In the genomic region with DNA sequence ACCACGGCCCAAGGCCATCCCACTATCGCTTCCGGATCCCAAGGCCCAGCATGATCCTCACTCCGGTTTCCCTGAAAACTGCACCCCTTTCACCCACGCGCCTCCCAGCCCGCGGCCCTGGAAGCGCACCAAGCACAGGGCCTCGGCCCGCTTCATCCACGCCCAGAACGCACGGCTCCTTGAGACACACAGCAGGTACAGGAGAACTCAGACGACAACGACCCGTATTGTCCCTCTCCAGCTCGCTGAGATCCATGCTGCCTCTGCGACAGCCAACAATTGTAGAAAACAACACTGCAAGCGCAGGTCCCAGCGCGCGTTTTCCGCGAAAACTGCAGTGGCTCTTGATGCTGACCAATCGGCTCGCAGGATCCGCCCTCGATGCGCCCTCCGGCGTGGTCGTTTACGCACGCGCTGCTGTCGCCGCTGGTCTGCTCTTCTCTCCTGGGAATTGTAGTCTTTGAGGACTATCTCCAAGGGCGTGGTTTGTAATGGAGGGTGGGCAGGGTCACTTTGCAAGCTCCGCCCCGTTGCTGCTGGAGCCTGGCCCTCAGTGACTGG, we compare ENCODE assay signal across 8 mouse cellular contexts. TPM values are rescaled to one million over a fixed set of nuclear protein-coding genes. Genes with fewer than 3 reads are reported as not detected.
DNase-seq lines count a peak whose midpoint lies in the region; ATAC-seq and TF ChIP-seq lines count a peak whose summit lies in the region.

No protein-coding gene starts in this region.

- H3K9me3 ChIP-seq in intestine, embryonic 15.5 days = no peaks in the 10 kb centered on the region
- H3K9me3 ChIP-seq in midbrain, embryonic 11.5 days (ENCODE audit: control insufficient read depth, low read length) = no peaks in the 10 kb centered on the region

- no peak; the same call in 1 of the 2 replicates for TF ChIP-seq POLR2A in spleen, adult 2 months (IDR thresholded peaks at IDR 0.05; ENCODE audit: low read depth, low read length)

- no peaks in the 10 kb centered on the region for H3K27me3 ChIP-seq in intestine, embryonic 15.5 days (replicated peaks)
- no peaks in the 10 kb centered on the region for H3K27me3 ChIP-seq in midbrain, embryonic 11.5 days (ENCODE audit: control insufficient read depth, insufficient read depth, low read length)
- no peaks in the 10 kb centered on the region for H3K27me3 ChIP-seq in spleen, adult 2 months (ENCODE audit: control insufficient read depth, insufficient read depth, low read length)

- H3K4me3 ChIP-seq in intestine, embryonic 15.5 days (replicated peaks) = peak overlapping the region; percentile 74
- peak overlapping the region; percentile 71 for H3K4me3 ChIP-seq in midbrain, embryonic 11.5 days (ENCODE audit: low read depth, low read length)
- peak overlapping the region; percentile 79 for H3K4me3 ChIP-seq in spleen, adult 2 months (ENCODE audit: extremely low read depth, insufficient read depth, insufficient read length)

- intact Hi-C loops in gastrocnemius, postnatal 36 days (cut with DNase I) = loop anchor here (5.0 kb wide), 1 partner anchor 36 kb away; no protein-coding TSS in a partner anchor
- intact Hi-C loops in left cerebral cortex, postnatal 4 days (cut with DNase I) = no loop called here

- peaks cover 22% of the 10 kb centered on the region for H3K4me1 ChIP-seq in intestine, embryonic 15.5 days (replicated peaks)
- H3K4me1 ChIP-seq in midbrain, embryonic 11.5 days (ENCODE audit: control insufficient read depth, insufficient read depth, low read length) = peaks cover 20% of the 10 kb centered on the region
- H3K4me1 ChIP-seq in spleen, adult 2 months (ENCODE audit: control insufficient read depth, insufficient read depth, insufficient read length) = peaks cover 23% of the 10 kb centered on the region; the same call in 1 of the 2 replicates

- H3K27ac ChIP-seq in intestine, embryonic 15.5 days = peak overlapping the region; percentile 83
- H3K27ac ChIP-seq in midbrain, embryonic 11.5 days (ENCODE audit: low read depth, low read length) = peak overlapping the region; percentile 25; the same call in 1 of the 2 replicates
- H3K27ac ChIP-seq in spleen, adult 2 months (ENCODE audit: insufficient read depth, low read length) = peak overlapping the region; percentile 34; the same call in 1 of the 2 replicates

- WGBS in intestine, embryonic 15.5 days = under 1% methylated on average over 41 of the region's 41 CpGs
- WGBS in midbrain, embryonic 11.5 days = under 1% methylated on average over 41 of the region's 41 CpGs
- WGBS in spleen, adult 2 months = under 1% methylated on average over 41 of the region's 41 CpGs

- H3K4me2 ChIP-seq in intestine, embryonic 15.5 days (replicated peaks) = peak overlapping the region; percentile 93
- peak overlapping the region; percentile 94 for H3K4me2 ChIP-seq in midbrain, embryonic 11.5 days

- DNase-seq in 3134 (ENCODE audit: extremely low read depth, insufficient read length, low spot score) = peak; percentile 99
- DNase-seq in adrenal gland, postnatal 10 days = peak; percentile 95
- DNase-seq in embryo, embryonic 9.5 days (ENCODE audit: extremely low spot score) = peak; percentile 94
- peak; percentile 85 to 90 for DNase-seq in gastrocnemius, postnatal 36 days
- DNase-seq in left cerebral cortex, postnatal 4 days = peak; percentile 95
- DNase-seq in midbrain, embryonic 11.5 days (ENCODE audit: low spot score, missing footprints) = peak; percentile 99
- DNase-seq in spleen, adult 2 months (ENCODE audit: low read depth in 1 of 2, low spot score in 2 of 2) = peak; percentile 89 to 90

- H3K9ac ChIP-seq in intestine, embryonic 15.5 days = peak overlapping the region; percentile 69
- peak overlapping the region; percentile 73 for H3K9ac ChIP-seq in midbrain, embryonic 11.5 days (ENCODE audit: low read length)

- peak; percentile 89 for ATAC-seq in intestine, embryonic 15.5 days
- peak; percentile 86 for ATAC-seq in midbrain, embryonic 11.5 days (ENCODE audit: low FRiP score)

- 0 out of 2 replicates have a peak, but pooled peaks cover 3% of the 10 kb centered on the region for H3K36me3 ChIP-seq in intestine, embryonic 15.5 days
- no peaks in the 10 kb centered on the region for H3K36me3 ChIP-seq in midbrain, embryonic 11.5 days (ENCODE audit: control insufficient read depth, insufficient read depth, low read length)
- peaks cover 2% of the 10 kb centered on the region; the same call in 1 of the 2 replicates for H3K36me3 ChIP-seq in spleen, adult 2 months (ENCODE audit: control insufficient read depth, insufficient read depth, low read length)

- TF ChIP-seq CTCF in spleen, adult 2 months (IDR thresholded peaks at IDR 0.05; ENCODE audit: extremely low read depth, insufficient read depth, insufficient read length, insufficient replicate concordance) = no peak

RNA-seq across cellular contexts. Expression of a gene that starts 3.4 kb away (rescaled TPM):
- 1 to 10 TPM in 1 of 2 experiments, not detected in 1; 1.1 TPM for total RNA-seq in adrenal gland, postnatal 10 days (2021)
- not detected for total RNA-seq in gastrocnemius, postnatal 36 days (2021)
- not detected in 2 replicates for polyA plus RNA-seq in intestine, embryonic 15.5 days (2015; fragmentation: Nextera tagmentation; extraction: Ambion mirVana)
- total RNA-seq in left cerebral cortex, postnatal 4 days (2021) = not detected
- not detected in 2 replicates for polyA plus RNA-seq in midbrain, embryonic 11.5 days (2014; fragmentation: Nextera tagmentation; extraction: Ambion mirVana)
- polyA plus RNA-seq in spleen, adult 2 months (2012; rRNA removed) = not detected in 2 replicates

RNA-seq across cellular contexts. Expression of a gene that starts 3.6 kb away (rescaled TPM):
- 100 to 1,000 TPM; 477 to 503 TPM for total RNA-seq in adrenal gland, postnatal 10 days (2021)
- 100 to 1,000 TPM; 180 to 196 TPM for total RNA-seq in gastrocnemius, postnatal 36 days (2021)
- polyA plus RNA-seq in intestine, embryonic 15.5 days (2015; fragmentation: Nextera tagmentation; extraction: Ambion mirVana) = 581 and 615 TPM in 2 replicates
- total RNA-seq in left cerebral cortex, postnatal 4 days (2021) = 100 to 1,000 TPM; 665 to 681 TPM
- polyA plus RNA-seq in midbrain, embryonic 11.5 days (2014; fragmentation: Nextera tagmentation; extraction: Ambion mirVana) = 1,298 and 1,349 TPM in 2 replicates
- polyA plus RNA-seq in spleen, adult 2 months (2012; rRNA removed) = 149 and 164 TPM in 2 replicates

RNA-seq across cellular contexts. Expression of a gene that starts 3.8 kb away (rescaled TPM):
- total RNA-seq in adrenal gland, postnatal 10 days (2021) = 10 to 100 TPM; 88.6 to 91.7 TPM
- total RNA-seq in gastrocnemius, postnatal 36 days (2021) = 10 to 100 TPM; 23.3 to 23.8 TPM
- 116 and 117 TPM in 2 replicates for polyA plus RNA-seq in intestine, embryonic 15.5 days (2015; fragmentation: Nextera tagmentation; extraction: Ambion mirVana)
- total RNA-seq in left cerebral cortex, postnatal 4 days (2021) = 10 to 100 TPM; 41.1 to 42.1 TPM
- 113 and 121 TPM in 2 replicates for polyA plus RNA-seq in midbrain, embryonic 11.5 days (2014; fragmentation: Nextera tagmentation; extraction: Ambion mirVana)
- polyA plus RNA-seq in spleen, adult 2 months (2012; rRNA removed) = 34.2 and 35.6 TPM in 2 replicates

RNA-seq across cellular contexts. Expression of a gene that starts 12.7 kb away (rescaled TPM):
- total RNA-seq in adrenal gland, postnatal 10 days (2021) = 100 to 1,000 TPM in 1 of 2 experiments, 10 to 100 TPM in 1; 28.7 to 134 TPM
- total RNA-seq in gastrocnemius, postnatal 36 days (2021) = 10 to 100 TPM in 1 of 2 experiments, 1 to 10 TPM in 1; 4.3 to 12.8 TPM
- polyA plus RNA-seq in intestine, embryonic 15.5 days (2015; fragmentation: Nextera tagmentation; extraction: Ambion mirVana) = 28.4 and 30.7 TPM in 2 replicates
- 10 to 100 TPM; 12.5 to 13.5 TPM for total RNA-seq in left cerebral cortex, postnatal 4 days (2021)
- 3.4 and 4.5 TPM in 2 replicates for polyA plus RNA-seq in midbrain, embryonic 11.5 days (2014; fragmentation: Nextera tagmentation; extraction: Ambion mirVana)
- 89.2 and 154 TPM in 2 replicates for polyA plus RNA-seq in spleen, adult 2 months (2012; rRNA removed)

RNA-seq across cellular contexts. Expression of a gene that starts 19.0 kb away (rescaled TPM):
- under 1 TPM in 1 of 2 experiments, not detected in 1; 0.21 TPM for total RNA-seq in adrenal gland, postnatal 10 days (2021)
- total RNA-seq in gastrocnemius, postnatal 36 days (2021) = not detected
- polyA plus RNA-seq in intestine, embryonic 15.5 days (2015; fragmentation: Nextera tagmentation; extraction: Ambion mirVana) = 0.31 and 0.51 TPM in 2 replicates
- 1 to 10 TPM; 6.7 to 8.3 TPM for total RNA-seq in left cerebral cortex, postnatal 4 days (2021)
- polyA plus RNA-seq in midbrain, embryonic 11.5 days (2014; fragmentation: Nextera tagmentation; extraction: Ambion mirVana) = 0.15 TPM in 1 of 2 replicates, not detected in the other
- polyA plus RNA-seq in spleen, adult 2 months (2012; rRNA removed) = not detected in 2 replicates

Comparison
In these comparisons a context has a peak if more than half of its experiments do, and no peak if none do; other contexts are left out.
1. Peak in every context shown above with its lines: DNase-seq, ATAC-seq, H3K4me3 ChIP-seq and H3K27ac ChIP-seq.
2. H3K27ac ChIP-seq: peak in every context shown above with its lines; median percentile 83 in intestine, embryonic 15.5 days; 34 in spleen, adult 2 months; 25 in midbrain, embryonic 11.5 days.